Mouse (Mus musculus) embryonic fibroblast, embryonic 13.5 days (primary cell): Measurements from ENCODE around the gene Klf15.

ENCODE experiments used
- CTCF ChIP-seq: IDR thresholded peaks from 2 replicates; pipeline ENCODE4 v1.5.1; 2011; ENCODE audit warnings: mild to moderate bottlenecking, control low read depth, low read length, moderate library complexity, borderline replicate concordance; ENCODE audit not compliant: insufficient read depth
- POLR2A ChIP-seq: IDR thresholded peaks from 2 replicates; pipeline ENCODE4 v1.6.1; 2011; ENCODE audit warnings: low read depth, mild to moderate bottlenecking, control low read depth, low read length, moderate library complexity

DNA sequence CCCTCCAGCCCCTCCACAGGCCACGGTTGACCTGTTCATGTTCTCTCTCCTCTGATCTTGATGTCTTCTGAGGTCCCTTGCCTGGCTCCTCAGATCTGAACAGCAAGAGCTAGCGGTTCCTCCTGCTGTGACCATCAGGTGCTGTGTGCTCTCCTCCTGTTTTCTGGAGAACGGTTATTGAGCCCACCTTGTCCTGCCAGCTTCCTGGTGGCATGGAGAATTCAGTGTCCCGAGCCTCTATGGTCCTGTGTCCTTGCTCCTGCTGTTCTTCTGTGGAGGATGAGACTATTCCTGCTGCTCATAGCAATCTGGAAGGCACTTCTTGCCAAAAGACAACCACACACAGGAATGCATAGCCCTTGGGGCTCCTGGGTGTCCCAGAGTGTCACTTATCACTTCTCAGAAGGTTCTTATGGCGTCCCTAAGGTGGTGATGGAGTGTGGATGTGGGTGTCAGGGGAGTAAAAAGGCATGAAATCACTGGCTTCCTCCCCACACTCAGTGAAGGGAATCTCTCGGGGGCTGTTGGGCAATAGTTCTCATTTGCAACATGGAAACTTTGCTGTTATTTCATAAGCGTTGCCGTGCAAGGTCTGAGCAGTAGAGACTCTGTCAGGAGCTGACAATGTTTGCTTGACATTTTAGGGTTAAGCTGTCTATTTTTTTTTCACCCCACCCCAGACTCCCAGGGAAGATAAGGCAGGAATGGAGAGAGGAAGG is 39.0 kb downstream of the Klf15 start:
- TF ChIP-seq CTCF = no peak
- TF ChIP-seq POLR2A = no peak
